Mouse (Mus musculus) right cerebral cortex, postnatal 4 days (tissue): ENCODE data around the gene Endov.

ENCODE experiments used
- DNase-seq: peaks from one replicate; pipeline ENCODE4 v3.0.0-alpha.2; 2022

The Endov gene

GRCm38 (mm10) chr11:119547183-119547921 lies 56.2 kb downstream of the Endov start, which contains the start of gene Nptx1:
Nptx1 (minus strand) TSS chr11:119547753.
- peak; percentile 70 for DNase-seq

GRCm38 (mm10) chr11:119547951-119548591 lies 56.9 kb downstream of the Endov start:
- no peak for DNase-seq

DNA sequence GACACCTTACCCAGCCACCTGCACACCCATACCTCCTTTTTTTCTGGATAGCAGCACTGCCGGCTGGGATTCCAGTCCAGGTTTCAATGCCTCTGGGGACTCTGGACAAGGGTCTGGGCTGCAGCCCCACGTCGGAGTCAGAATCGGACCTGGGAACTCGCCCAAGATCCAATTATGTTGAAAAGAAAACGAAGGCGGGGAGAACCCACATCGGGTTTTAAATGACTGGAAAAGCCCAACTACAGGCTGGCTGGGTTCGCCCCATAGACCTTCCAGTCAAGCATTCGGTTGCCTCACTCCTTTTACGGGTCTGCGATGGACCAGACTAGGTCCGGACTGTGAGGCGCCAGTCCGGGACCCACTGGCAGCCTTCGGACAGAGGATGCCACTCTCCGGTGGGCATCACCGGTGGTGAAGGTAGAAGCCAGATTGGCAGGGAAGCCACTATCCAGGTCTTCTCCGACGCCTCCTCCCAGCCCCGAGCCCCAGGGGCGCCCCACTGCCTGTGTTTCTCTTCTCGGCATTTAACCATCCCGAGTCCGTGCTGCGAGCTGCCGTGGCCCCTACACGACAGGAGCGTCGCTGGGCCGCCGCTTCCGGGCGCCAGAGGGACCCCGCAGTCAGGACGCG lies 57.7 kb downstream of the Endov start:
- peak; percentile 36 for DNase-seq

DNA sequence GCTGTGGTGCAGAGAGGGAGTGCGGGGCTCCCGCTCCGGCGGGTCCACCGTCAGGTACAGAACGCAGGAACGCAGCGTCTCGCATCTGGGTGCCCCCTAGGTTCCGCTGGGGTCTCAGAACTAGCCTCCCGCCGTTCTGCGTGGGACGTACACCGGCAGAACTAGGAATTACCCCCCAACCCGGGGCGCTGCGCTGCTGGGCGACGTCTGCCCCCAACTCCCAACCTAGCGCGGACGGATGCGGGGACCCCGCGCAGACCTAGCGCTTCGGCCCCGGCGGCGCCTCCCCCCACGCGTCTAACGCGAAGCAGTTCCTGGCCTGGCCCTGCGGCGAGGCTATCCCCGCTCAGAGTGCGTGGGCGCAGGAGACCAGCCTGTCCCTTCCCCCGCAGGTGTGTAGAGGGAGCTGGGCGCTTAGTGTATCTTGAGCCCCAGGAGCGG lies 58.2 kb downstream of the Endov start:
- DNase-seq: no peak

DNA sequence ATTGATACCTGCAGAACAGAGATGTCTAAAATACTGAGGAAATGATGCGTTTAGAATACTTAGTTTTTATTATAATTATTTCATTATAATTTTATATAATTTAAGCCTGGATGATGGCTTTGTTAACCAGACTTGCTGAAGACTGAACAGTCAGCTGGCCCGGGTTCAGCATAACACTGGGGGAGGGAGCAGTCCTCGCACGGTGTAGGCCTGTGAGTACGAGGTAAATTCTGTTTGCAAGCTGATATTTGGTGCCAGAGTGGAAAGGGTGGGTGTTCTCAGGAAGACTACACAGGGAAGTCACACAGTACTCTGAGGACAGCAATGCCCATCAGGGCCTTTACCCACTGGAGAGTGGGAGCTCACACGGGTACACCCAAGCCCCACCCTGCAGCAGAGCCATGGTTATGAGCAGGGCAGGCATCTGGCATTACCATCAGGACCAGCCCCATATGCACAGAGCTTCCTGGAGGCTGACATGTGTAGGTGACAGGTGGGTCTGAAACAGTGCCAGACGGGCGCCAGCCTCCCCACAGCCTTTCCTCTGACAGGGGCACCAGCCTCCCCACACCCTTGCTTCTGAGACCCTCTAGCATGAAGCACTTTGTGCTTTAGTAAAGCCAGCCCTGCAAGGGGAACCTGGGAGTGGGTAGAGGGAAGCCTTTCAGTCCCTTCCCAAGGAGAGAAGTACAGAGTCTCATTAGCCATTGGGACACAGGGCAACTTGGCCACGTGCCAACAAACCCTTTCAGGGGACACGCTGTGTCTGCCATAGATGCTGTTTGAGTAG lies 59.6 kb downstream of the Endov start:
- peak; percentile 48 for DNase-seq

DNA sequence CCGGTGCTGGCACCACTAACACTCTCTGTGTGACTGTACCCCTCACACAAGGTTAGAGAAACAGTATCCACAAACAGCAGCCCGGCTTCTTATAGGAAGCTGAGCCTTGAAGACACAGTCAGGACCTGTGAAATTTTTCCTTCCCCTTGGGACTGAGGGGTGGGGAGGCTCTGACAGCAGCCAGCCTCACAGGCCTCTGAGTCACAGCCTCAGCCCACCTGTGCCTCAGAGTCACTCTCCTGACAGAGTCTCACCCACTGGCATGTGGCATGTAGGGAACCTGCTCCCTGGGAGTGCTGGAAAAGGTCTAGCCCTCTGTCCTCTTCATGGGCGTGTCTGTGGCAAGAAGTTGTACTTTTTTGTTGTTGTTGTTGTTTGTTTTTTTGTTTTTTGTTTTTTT lies 60.3 kb downstream of the Endov start:
- DNase-seq: no peak

- no peak for DNase-seq
Observed at GRCm38 (mm10) chr11:119552301-119552700, 61.2 kb downstream of the Endov start.

- DNase-seq: no peak
Observed at GRCm38 (mm10) chr11:119552902-119553802, 62.0 kb downstream of the Endov start.

GRCm38 (mm10) chr11:119554706-119555105 lies 63.6 kb downstream of the Endov start:
- no peak for DNase-seq

DNA sequence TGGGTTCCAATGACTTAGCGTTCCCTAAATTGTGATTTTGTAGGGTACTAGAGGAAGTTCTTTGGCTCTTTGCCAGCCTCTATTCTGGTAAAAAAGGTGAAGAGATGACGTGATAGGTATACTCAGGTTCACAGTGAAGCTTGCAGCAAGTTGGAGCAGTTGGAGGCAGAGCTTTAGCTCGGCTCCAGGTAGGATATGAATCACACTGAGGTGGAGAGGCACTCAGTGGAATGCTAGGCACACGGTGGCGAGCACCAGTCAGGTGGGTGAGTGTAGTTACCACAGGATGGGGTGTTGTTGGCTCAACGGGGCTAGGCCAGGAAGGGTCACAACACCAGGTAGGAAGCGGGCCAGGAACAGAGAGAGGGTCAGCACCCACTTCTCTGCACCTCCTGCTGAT lies 64.0 kb downstream of the Endov start:
- no peak for DNase-seq

DNA sequence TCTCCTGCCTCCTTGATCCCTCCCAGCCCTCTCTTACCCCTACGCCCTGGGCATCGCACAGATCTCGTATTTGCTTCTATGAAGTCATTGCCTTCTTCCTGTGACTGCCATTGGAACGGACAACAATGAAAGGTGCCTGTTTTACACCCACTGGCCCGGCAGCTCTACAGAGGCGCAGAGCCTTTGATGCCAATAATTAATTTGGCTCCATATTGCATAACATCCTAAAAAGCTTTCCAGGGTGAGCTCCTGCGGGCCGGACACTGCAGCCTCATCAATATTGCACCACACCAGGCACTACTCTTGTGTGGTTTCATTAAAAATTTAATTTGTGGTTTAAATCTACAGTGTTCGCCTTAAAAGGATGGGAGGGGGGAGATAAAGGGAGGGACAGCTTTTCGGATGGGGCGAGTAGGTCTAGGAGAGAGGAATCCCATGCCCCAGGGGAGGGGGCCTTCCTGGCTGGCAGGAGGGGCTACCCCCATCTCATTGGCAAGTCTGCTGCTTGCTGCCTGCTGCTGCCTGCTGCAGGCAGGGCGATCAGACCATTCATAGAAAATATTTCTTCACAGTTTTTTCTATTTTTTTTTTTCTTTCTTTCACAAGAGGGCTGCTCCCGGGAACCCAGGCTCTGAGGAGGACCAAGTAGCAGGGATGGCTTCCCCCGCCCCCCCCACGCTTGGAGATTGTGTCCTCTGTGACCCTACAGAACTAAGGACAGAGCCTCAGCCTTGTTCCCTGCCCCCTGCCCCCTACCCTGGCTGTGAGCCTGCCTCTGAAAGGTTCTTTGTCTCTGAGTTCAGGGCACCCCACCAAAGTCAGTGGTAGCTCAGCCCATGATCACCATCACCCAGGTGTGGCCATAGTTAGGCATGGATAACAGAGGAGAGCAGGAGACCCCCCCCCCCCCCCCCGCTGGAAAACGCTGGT lies 67.1 kb downstream of the Endov start:
- DNase-seq: no peak

DNA sequence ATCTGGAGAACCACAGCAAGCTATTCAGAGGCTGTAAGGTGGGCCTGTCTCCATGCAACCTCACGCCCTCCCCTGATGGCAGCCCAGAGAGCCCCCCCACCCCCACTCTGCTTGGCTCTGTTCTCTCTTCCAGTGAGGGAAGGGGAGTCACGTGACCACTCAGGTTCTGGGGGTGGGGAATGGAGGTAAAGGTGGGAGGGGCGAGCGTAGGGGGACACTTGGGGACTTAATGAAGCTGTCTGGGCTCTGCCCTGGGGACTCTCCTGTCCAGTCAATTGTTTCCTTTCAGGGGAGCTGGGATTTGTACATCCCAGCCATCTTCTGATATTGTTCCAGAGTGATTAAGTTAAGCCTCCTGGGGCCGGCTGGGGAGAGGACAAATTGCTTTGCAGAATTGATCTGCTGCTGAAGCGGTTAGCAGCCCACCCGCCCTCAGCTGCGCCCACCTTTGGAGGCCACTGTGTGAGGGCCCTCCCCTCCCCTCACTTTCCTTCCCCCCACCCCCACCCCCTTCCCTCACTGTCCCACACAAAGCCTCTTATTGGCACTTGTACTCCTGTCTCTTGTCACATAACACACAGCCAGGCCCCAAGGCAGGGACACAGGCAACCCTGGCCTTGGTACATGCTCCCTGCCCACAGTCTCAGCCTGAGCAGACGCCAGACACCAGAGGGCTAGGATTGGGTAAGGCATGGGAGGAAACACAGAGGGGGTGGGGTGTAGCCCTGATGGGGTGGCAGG lies 67.9 kb downstream of the Endov start:
- DNase-seq: no peak
